In genomic region chr3:116033871-116034222, GRCm38 (mm10) we compare ENCODE assay signal across 9 mouse cellular contexts. TPM values are rescaled to one million over a fixed set of nuclear protein-coding genes. Genes with fewer than 3 reads are reported as not detected.
A peak's percentile ranks its signal among the peaks of the same experiment; 100 is the strongest.
DNase-seq lines count a peak whose midpoint lies in the region; ATAC-seq lines count a peak whose summit lies in the region.
"Had no signal": no experiment of that assay in that cellular context is flagged by ENCODE, and none has a peak within 500 bp of the region (broad histone marks: within the 10 kb centered on the region; RNA-seq: fewer than 3 reads in every experiment).

No protein-coding gene starts in this region.

- DNase-seq in intestine, embryonic 14.5 days (ENCODE audit: low spot score) = peak; percentile 58
- peak; percentile 35 for DNase-seq in MEL-GATA-1-ER (ENCODE audit: extremely low read depth, low read depth)
- peak; percentile 45 for DNase-seq in embryo, embryonic 9.5 days (ENCODE audit: extremely low spot score)
- peak; percentile 40 for DNase-seq in kidney, postnatal 14 days
- DNase-seq in retina, postnatal 7 days (ENCODE audit: low read depth, low spot score) = peak; percentile 24
- no peak for DNase-seq in testis, postnatal 14 days (ENCODE audit: low spot score)
- no peak for DNase-seq in layer of hippocampus, adult 18-20 months (ENCODE audit: low spot score in 2 of 2)

- ATAC-seq in intestine, embryonic 14.5 days (replicated peaks; ENCODE audit: low FRiP score, low TSS enrichment, low read depth) = no peak
- ATAC-seq in intestine, embryonic 16.5 days = no peak

- H3K4me2 ChIP-seq in intestine, embryonic 14.5 days (ENCODE audit: low read length) = no peak overlapping the region
- no peak overlapping the region for H3K4me2 ChIP-seq in intestine, embryonic 16.5 days (ENCODE audit: low read depth, low read length)
- H3K4me2 ChIP-seq: liver, embryonic 15.5 days had no signal

- H3K27me3 ChIP-seq in intestine, embryonic 14.5 days (replicated peaks; ENCODE audit: control insufficient read depth, insufficient read depth, low read length) = no peaks in the 10 kb centered on the region
- no peaks in the 10 kb centered on the region for H3K27me3 ChIP-seq in intestine, embryonic 16.5 days (replicated peaks; ENCODE audit: control insufficient read depth, insufficient read depth, low read length)
- H3K27me3 ChIP-seq: liver, embryonic 15.5 days had no signal

- H3K4me1 ChIP-seq in intestine, embryonic 14.5 days (replicated peaks; ENCODE audit: control insufficient read depth, insufficient read depth, low read length) = no peaks in the 10 kb centered on the region
- no peaks in the 10 kb centered on the region for H3K4me1 ChIP-seq in intestine, embryonic 16.5 days (ENCODE audit: control insufficient read depth, insufficient read depth, low read length)
- H3K4me1 ChIP-seq: liver, embryonic 15.5 days had no signal

- H3K9ac ChIP-seq in intestine, embryonic 14.5 days (ENCODE audit: low read length) = no peak overlapping the region
- no peak overlapping the region for H3K9ac ChIP-seq in intestine, embryonic 16.5 days (ENCODE audit: low read depth, low read length)
- H3K9ac ChIP-seq: liver, embryonic 15.5 days had no signal

- no peak overlapping the region for H3K27ac ChIP-seq in intestine, embryonic 14.5 days (ENCODE audit: low read depth)
- H3K27ac ChIP-seq in intestine, embryonic 16.5 days (ENCODE audit: low read length) = no peak overlapping the region
- H3K27ac ChIP-seq: liver, embryonic 15.5 days had no signal

- WGBS in intestine, embryonic 14.5 days = 58% methylated on average over 3 of the region's 3 CpGs
- 61% methylated on average over 3 of the region's 3 CpGs for WGBS in intestine, embryonic 16.5 days

- H3K36me3 ChIP-seq in intestine, embryonic 14.5 days (ENCODE audit: control insufficient read depth, insufficient read depth, low read length) = no peaks in the 10 kb centered on the region
- H3K36me3 ChIP-seq in intestine, embryonic 16.5 days (ENCODE audit: control insufficient read depth, insufficient read depth, low read length) = no peaks in the 10 kb centered on the region
- H3K36me3 ChIP-seq: liver, embryonic 15.5 days had no signal

- H3K4me3 ChIP-seq in intestine, embryonic 14.5 days (ENCODE audit: low read depth, low read length) = no peak overlapping the region
- no peak overlapping the region for H3K4me3 ChIP-seq in intestine, embryonic 16.5 days (ENCODE audit: low read length)
- H3K4me3 ChIP-seq: liver, embryonic 15.5 days had no signal

- H3K9me3 ChIP-seq in intestine, embryonic 14.5 days (ENCODE audit: control insufficient read depth, low read length) = no peaks in the 10 kb centered on the region
- H3K9me3 ChIP-seq in intestine, embryonic 16.5 days (ENCODE audit: control insufficient read depth, low read length) = no peaks in the 10 kb centered on the region
- H3K9me3 ChIP-seq: liver, embryonic 15.5 days had no signal

RNA-seq across cellular contexts. Expression of gene Extl2, which starts 26.6 kb away (rescaled TPM):
- polyA plus RNA-seq in intestine, embryonic 14.5 days (2014; fragmentation: Nextera tagmentation; extraction: Ambion mirVana) = 21.5 and 23.9 TPM in 2 replicates
- polyA plus RNA-seq in intestine, embryonic 16.5 days (2015; fragmentation: Nextera tagmentation; extraction: Ambion mirVana) = 14.9 and 17.0 TPM in 2 replicates
- 10 to 100 TPM; 66.3 to 67.0 TPM for total RNA-seq in layer of hippocampus, adult 18-20 months (2021)

RNA-seq across cellular contexts. Expression of gene Slc30a7, which starts 26.6 kb away (rescaled TPM):
- polyA plus RNA-seq in intestine, embryonic 14.5 days (2014; fragmentation: Nextera tagmentation; extraction: Ambion mirVana) = 38.2 and 41.8 TPM in 2 replicates
- 36.2 and 38.0 TPM in 2 replicates for polyA plus RNA-seq in intestine, embryonic 16.5 days (2015; fragmentation: Nextera tagmentation; extraction: Ambion mirVana)
- total RNA-seq in layer of hippocampus, adult 18-20 months (2021) = 10 to 100 TPM; 23.1 to 26.8 TPM

Comparison
In these comparisons a context has a peak if more than half of its experiments do, and no peak if none do; other contexts are left out.
1. DNase-seq: peak in intestine, embryonic 14.5 days (single experiment), MEL-GATA-1-ER (single experiment), embryo, embryonic 9.5 days (single experiment), kidney, postnatal 14 days (single experiment) and retina, postnatal 7 days (single experiment); none in testis, postnatal 14 days (single experiment) and layer of hippocampus, adult 18-20 months (0 of 2).